Mouse (Mus musculus) forebrain, embryonic 16.5 days (tissue): Measurements from ENCODE around the gene Fam207a. TPM values are rescaled to one million over a fixed set of nuclear protein-coding genes. Genes with fewer than 3 reads are reported as not detected.

Experiments
- ATAC-seq: fragments of 200-750 bp; cut with Nextera tagmentation; 2 replicates; pipeline ENCODE4 v1.8.0; 2017; ENCODE audit warnings: mild to moderate bottlenecking, moderate library complexity
- H3K27ac ChIP-seq: fragments of 300-500 bp; sonication (generic); 2 replicates; pipeline ENCODE4 v1.5.1; 2014; ENCODE audit warnings: low read length, control low read depth
- H3K27me3 ChIP-seq: fragments of 300-500 bp; sonication (generic); replicated peaks from 2 replicates; pipeline ENCODE4 v1.6.1; 2014; ENCODE audit warnings: low read length; ENCODE audit not compliant: control insufficient read depth, insufficient read depth
- H3K36me3 ChIP-seq: fragments of 300-500 bp; sonication (generic); 2 replicates; pipeline ENCODE4 v1.6.1; 2014; ENCODE audit not compliant: control insufficient read depth, insufficient read depth
- H3K4me1 ChIP-seq: fragments of 300-500 bp; sonication (generic); replicated peaks from 2 replicates; pipeline ENCODE4 v1.6.1; 2014; ENCODE audit warnings: low read length; ENCODE audit not compliant: control insufficient read depth, insufficient read depth
- H3K4me2 ChIP-seq: fragments of 300-500 bp; sonication (generic); 2 replicates; pipeline ENCODE4 v1.6.1; 2014; ENCODE audit warnings: mild to moderate bottlenecking, low read length, control low read depth
- H3K4me3 ChIP-seq: fragments of 300-500 bp; sonication (generic); replicated peaks from 2 replicates; pipeline ENCODE4 v1.5.1; 2014; ENCODE audit warnings: mild to moderate bottlenecking, low read length, control low read depth
- H3K9ac ChIP-seq: fragments of 300-500 bp; sonication (generic); replicated peaks from 2 replicates; pipeline ENCODE4 v1.6.1; 2014; ENCODE audit warnings: low read depth, low read length, control low read depth
- H3K9me3 ChIP-seq: fragments of 300-500 bp; sonication (generic); 2 replicates; pipeline ENCODE4 v1.6.1; 2016; ENCODE audit warnings: low read length; ENCODE audit not compliant: control insufficient read depth
- WGBS: fragments of 180-500 bp; shearing (Covaris S2); extraction: QIAGEN DNeasy Blood & Tissue Kit; methylation state at CpG from one replicate; pipeline ENCODE4 v1.1.7; 2014; 5-methylcytosine and 5-hydroxymethylcytosine counted together
- polyA plus RNA-seq: library from polyadenylated mRNA; unstranded; fragments of >200 nt; fragmentation: Nextera tagmentation; extraction: Ambion mirVana; gene quantifications from 2 replicates; pipeline ENCODE4 v1.2.1, GENCODE M21; 2015

Gene Fam207a
- polyA plus RNA-seq, 1 experiment from 2014 or later, result 42.8 TPM

DNA sequence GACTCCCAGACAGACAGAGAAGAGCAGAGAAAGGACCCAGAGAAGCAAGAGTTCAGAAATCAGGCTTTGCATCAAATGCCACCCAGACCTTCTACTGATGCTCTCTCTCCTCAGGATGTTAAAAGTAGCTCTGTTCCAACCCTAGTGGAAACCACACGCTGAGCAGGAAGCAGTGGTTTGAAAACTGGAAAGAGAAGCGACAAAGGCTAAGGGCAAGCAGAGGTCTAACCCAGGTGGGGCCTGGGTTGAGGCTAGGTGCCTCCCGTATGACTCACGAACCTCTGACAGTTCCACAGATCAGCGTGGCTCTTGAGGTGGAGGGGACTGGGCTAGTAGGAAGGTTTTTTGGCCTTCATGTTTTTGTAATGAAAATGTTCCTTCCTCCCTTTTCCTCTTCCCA is 4.9 kb upstream of the Fam207a start:
- Histone ChIP-seq H3K27ac (no peak overlapping the region), H3K4me1 (peaks cover 11% of the 10 kb centered on the region), H3K9ac (no peak overlapping the region), H3K27me3 (no peaks in the 10 kb centered on the region), H3K4me3 (no peak overlapping the region), H3K9me3 (no peaks in the 10 kb centered on the region), H3K36me3 (no peaks in the 10 kb centered on the region), H3K4me2 (no peak overlapping the region)
- ATAC-seq, result no peak
- WGBS, result 88% methylated on average over 5 of the region's 5 CpGs

DNA sequence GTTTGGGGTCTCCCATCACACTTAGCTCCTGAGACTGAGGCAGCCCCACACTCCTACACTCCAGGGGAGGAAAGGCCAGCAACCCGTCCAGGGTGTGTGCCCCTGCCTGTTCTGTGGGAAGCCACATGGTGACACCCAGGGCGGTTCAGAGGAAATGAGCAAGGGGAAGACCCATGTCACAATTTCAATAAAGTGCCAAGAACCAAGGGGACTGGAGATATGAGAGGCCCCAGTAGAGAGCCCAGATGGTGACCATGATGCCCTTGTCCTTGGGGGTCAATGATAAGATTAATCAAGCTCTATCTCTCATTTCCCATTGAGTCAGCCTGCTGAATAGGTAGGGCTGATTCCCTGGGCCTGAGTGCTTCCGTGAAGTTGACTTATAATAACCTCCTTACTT is 3.6 kb upstream of the Fam207a start:
- Histone ChIP-seq H3K4me1 (peaks cover 21% of the 10 kb centered on the region), H3K9ac (no peak overlapping the region), H3K27ac (no peak overlapping the region), H3K4me3 (no peak overlapping the region), H3K9me3 (no peaks in the 10 kb centered on the region), H3K36me3 (no peaks in the 10 kb centered on the region), H3K27me3 (no peaks in the 10 kb centered on the region), H3K4me2 (no peak overlapping the region)
- WGBS, result 90% methylated on average over 3 of the region's 3 CpGs
- no peak for ATAC-seq

DNA sequence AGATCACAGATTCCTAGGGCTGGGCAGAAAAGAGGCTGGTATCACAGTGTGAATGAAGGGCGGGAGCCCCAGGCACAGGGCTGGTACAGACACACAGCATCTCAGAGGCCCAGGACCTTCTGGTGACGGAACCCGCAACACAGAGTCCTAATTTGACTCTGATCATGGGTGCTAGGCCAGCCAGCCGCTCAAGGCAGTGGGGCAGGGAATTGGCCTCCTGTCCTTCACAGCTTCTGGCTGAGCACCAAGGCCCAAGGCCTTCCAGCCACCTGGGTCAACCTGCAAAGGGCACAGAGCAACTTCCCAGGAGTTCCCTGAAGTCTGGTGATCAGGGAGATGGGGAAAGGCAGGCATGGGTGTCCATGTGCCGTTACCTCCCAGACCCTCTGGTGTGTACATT is 2.2 kb upstream of the Fam207a start:
- H3K4me1 ChIP-seq, result peaks cover 23% of the 10 kb centered on the region
- no peak overlapping the region for H3K27ac ChIP-seq
- ATAC-seq, result no peak
- no peak overlapping the region for H3K9ac ChIP-seq
- H3K36me3 ChIP-seq, result no peaks in the 10 kb centered on the region
- no peak overlapping the region for H3K4me2 ChIP-seq
- WGBS, result 88% methylated on average over 5 of the region's 5 CpGs
- no peak overlapping the region for H3K4me3 ChIP-seq
- H3K9me3 ChIP-seq, result no peaks in the 10 kb centered on the region
- H3K27me3 ChIP-seq, result no peaks in the 10 kb centered on the region

DNA sequence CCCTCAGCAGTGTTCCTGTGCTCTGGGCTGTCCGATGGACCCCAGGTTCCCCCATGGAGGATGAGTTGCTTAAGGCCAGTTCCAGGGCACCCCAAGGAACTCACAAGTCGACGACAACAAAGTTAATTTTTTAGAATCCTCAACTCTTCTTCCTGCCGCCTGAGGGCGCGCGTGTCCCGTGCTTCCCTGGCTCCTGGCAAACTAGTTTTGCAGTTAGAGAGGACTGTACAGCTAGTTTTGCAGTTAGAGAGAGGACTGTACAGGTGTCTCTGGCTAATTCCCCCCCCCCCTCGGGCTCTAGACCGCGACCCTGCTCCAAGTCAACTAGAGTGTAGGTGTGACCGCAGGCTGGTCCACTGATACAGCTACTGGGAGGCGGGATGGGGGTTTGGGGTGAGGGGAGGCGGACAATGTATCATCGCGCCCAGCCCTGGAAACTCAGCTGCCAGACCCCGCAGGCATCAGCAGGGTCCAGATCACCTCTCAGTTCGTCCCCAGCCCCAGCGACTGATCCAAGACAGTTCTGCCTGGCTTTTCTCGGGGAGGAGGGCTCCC is 1.6 kb upstream of the Fam207a start:
- no peak for ATAC-seq
- no peak overlapping the region for H3K9ac ChIP-seq
- no peaks in the 10 kb centered on the region for H3K9me3 ChIP-seq
- H3K4me2 ChIP-seq, result no peak overlapping the region
- H3K27ac ChIP-seq, result no peak overlapping the region
- 0 out of 2 replicates have a peak, but pooled peaks cover 3% of the 10 kb centered on the region for H3K36me3 ChIP-seq
- H3K4me3 ChIP-seq, result no peak overlapping the region
- H3K27me3 ChIP-seq, result no peaks in the 10 kb centered on the region
- WGBS, result 19% methylated on average over 20 of the region's 20 CpGs
- peaks cover 21% of the 10 kb centered on the region for H3K4me1 ChIP-seq

DNA sequence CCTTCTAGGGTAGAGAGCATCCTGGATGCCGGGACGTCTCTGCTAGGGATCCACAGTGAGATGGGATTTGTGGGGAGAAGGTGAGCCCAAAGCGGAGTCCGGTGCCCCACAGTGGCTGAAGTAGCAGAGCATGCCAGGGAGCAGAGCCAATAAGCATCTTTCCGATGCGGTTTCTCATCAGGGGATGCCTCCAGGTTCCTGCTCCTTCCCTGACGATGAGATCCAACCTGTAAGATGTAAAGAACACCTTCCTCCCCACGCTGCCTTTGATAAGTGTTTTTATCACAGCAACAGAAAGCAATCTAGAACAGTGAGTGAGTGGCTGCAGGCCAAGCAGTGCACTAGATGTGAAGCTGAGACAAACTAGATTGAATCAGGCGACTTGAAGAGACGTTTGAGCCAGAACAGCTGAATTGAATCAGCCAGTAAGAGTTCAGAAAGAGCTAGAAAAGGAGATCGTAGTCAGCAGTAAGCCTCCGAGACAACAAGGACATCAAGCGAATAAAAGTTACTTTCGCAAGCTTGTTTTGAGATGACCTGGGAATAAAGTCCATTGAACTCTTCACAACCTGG is 880 bp upstream of the Fam207a start:
- 38% methylated on average over 14 of the region's 14 CpGs for WGBS
- no peak for ATAC-seq
- H3K4me3 ChIP-seq, result peak overlapping the region; percentile 94

DNA sequence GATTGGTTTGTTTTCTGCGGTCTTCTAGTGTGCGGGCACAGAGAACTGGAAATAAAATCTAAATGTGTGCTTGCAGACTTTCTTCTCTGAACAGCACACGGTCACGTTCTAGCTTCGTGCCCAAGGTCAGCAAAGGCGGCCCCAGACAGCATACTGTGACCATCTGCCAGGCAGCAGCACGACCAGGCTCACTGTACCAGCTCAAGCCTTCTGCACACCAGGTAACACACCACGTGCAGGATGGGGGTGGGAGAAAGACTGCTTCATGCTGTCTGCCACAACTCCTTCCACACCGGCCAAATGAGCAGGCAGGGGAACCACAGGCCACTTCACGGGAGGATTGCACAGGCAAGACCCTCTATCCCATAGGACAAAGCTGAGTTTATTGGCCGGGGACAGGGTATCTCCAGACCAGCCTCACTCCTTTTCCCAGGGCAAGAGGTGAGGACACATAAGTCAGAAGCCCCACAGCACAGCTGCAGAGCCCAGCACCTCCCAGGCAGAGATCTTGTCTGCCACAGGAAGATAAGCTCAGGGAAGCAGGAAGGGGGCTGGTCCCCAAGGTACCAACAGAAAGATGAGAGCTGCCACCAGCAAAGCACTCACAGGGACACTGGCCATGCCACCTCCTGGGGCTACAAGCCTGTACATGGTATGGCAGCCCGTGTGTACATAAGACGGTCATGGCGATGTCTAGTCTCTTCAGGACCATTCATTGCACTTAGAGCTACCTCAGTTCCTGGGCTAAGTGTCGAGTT is 5.2 kb downstream of the Fam207a start:
- 83% methylated on average over 15 of the region's 15 CpGs for WGBS
- Histone ChIP-seq H3K36me3 (peaks cover 12% of the 10 kb centered on the region), H3K27ac (no peak overlapping the region)

More for the DNA sequence above, 880 bp upstream of the Fam207a start:
- peak overlapping the region; percentile 76 for H3K4me2 ChIP-seq
- H3K27me3 ChIP-seq, result no peaks in the 10 kb centered on the region
- peak overlapping the region; percentile 94 for H3K9ac ChIP-seq
- peaks cover 20% of the 10 kb centered on the region for H3K4me1 ChIP-seq
- H3K9me3 ChIP-seq, result no peaks in the 10 kb centered on the region
- no peak overlapping the region; the same call in 1 of the 2 replicates for H3K27ac ChIP-seq
- H3K36me3 ChIP-seq, result peaks cover 8% of the 10 kb centered on the region; the same call in 1 of the 2 replicates

DNA sequence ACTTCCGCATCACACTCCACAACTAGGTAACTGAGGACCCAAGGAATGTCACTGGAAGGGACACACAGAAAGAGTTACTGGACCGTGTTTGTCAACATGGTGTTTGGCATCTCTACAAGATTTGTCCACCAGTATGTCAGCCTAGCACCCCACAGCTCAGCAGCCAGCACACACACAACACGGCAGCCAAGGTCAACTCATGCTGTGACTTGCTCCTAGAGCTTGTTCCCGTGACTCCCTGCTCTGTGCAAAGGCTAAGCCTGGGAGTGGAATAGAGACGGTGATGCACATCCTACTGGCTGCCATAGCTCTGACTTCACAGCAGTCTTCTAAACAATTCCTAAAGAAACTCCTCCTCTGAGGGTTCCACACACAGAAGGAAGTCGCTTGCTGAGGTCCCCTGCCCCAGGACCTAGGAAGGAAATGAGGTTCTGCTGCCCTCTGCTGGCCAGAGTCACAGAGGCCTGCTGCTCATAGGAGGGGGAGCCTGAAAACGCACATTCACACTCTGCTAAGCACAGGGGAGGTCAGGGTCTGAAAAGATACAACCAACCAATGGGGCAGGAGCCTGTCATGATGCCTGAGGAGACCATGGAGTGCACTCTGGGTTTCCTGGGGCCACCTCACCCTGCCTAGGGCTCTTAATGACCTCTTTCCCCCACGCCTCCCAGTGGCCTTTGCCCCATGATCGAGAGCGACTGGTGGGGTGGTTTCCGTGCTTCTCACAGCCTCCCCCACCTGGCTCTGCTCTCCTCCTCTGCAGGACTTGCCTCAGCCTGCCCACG is 6.0 kb downstream of the Fam207a start:
- Histone ChIP-seq H3K4me2 (no peak overlapping the region), H3K9me3 (no peaks in the 10 kb centered on the region), H3K9ac (no peak overlapping the region), H3K4me1 (peaks cover 9% of the 10 kb centered on the region), H3K27ac (no peak overlapping the region), H3K4me3 (no peak overlapping the region), H3K27me3 (no peaks in the 10 kb centered on the region), H3K36me3 (peaks cover 12% of the 10 kb centered on the region)
- ATAC-seq, result peak; percentile 89
- 45% methylated on average over 12 of the region's 12 CpGs for WGBS

More for the DNA sequence above, 5.2 kb downstream of the Fam207a start:
- Histone ChIP-seq H3K4me2 (no peak overlapping the region), H3K4me3 (no peak overlapping the region), H3K9me3 (no peaks in the 10 kb centered on the region), H3K9ac (no peak overlapping the region), H3K4me1 (peaks cover 15% of the 10 kb centered on the region), H3K27me3 (no peaks in the 10 kb centered on the region)
- ATAC-seq, result no peak

DNA sequence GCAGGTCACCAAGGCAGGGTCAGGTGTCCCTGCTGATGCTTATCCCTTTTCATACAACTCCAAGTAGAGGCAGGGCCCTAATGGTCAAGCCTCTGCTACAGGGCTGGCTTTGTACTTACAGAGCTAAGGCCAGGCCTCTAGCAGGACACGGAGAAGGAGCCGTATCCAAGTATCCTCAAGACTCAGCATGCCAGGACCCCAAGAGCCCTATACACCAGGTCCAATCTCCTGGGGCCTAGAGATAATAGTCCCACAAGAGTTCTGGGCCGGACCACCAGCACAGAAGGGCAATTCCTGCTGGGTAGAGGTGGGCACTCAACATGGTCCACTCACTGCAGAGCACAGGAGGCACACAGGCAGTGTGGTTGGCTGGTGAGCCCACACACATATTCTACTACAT is 6.8 kb downstream of the Fam207a start:
- Histone ChIP-seq H3K4me1 (0 out of 2 replicates have a peak, but pooled peaks cover 3% of the 10 kb centered on the region), H3K27me3 (no peaks in the 10 kb centered on the region), H3K27ac (no peak overlapping the region), H3K4me3 (no peak overlapping the region), H3K4me2 (no peak overlapping the region), H3K9me3 (no peaks in the 10 kb centered on the region), H3K36me3 (peaks cover 12% of the 10 kb centered on the region), H3K9ac (no peak overlapping the region)
- 93% methylated on average over 3 of the region's 3 CpGs for WGBS
- ATAC-seq, result no peak

DNA sequence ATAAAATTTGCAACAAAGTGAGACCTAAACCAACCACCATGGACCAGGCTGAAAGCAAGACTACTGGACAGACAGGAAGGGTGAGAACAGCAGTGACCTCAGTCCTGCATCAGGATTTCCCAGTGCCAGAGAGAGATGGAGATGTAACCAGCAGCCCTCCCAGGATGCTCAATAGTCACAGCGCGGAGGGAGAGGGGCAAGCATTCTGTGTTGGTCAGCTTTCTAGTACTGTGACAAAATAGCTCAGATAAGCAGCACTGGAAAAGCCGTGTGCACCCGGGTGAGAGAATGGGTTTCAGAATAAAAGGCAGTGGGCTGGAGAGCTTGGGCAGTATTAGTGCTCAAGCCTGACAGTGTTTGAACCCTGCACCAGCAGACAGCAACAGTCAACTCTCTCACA is 7.8 kb downstream of the Fam207a start:
- H3K27me3 ChIP-seq, result no peaks in the 10 kb centered on the region
- no peaks in the 10 kb centered on the region for H3K9me3 ChIP-seq
- no peak overlapping the region for H3K9ac ChIP-seq
- no peak overlapping the region for H3K4me2 ChIP-seq
- H3K27ac ChIP-seq, result no peak overlapping the region
- ATAC-seq, result no peak
- 92% methylated on average over 4 of the region's 4 CpGs for WGBS
- 0 out of 2 replicates have a peak, but pooled peaks cover 3% of the 10 kb centered on the region for H3K4me1 ChIP-seq
- no peak overlapping the region for H3K4me3 ChIP-seq
- H3K36me3 ChIP-seq, result peaks cover 16% of the 10 kb centered on the region
